Mouse (Mus musculus) embryonic facial prominence, embryonic 14.5 days (tissue): Measurements from ENCODE around the gene Ctnnd2. TPM values are rescaled to one million over a fixed set of nuclear protein-coding genes. Genes with fewer than 3 reads are reported as not detected.

Experiments
- ATAC-seq: fragments of 200-750 bp; cut with Nextera tagmentation; 2 replicates; pipeline ENCODE4 v1.8.0; 2017; ENCODE audit warnings: low read depth, moderate number of reproducible peaks, moderate TSS enrichment
- DNase-seq: peaks from one replicate; pipeline ENCODE4 v3.0.0-alpha.2; 2015; ENCODE audit warnings: low spot score
- H3K27ac ChIP-seq: fragments of 300-500 bp; sonication (generic); replicated peaks from 2 replicates; pipeline ENCODE4 v1.5.1; 2014; ENCODE audit warnings: low read depth, mild to moderate bottlenecking, low read length, moderate library complexity
- H3K27me3 ChIP-seq: fragments of 300-500 bp; sonication (generic); replicated peaks from 2 replicates; pipeline ENCODE4 v1.6.1; 2014; ENCODE audit warnings: low read length; ENCODE audit not compliant: control insufficient read depth, insufficient read depth
- H3K36me3 ChIP-seq: fragments of 300-500 bp; sonication (generic); 2 replicates; pipeline ENCODE4 v1.6.1; 2014; ENCODE audit warnings: low read length, mixed read lengths; ENCODE audit not compliant: control insufficient read depth, insufficient read depth
- H3K4me1 ChIP-seq: fragments of 300-500 bp; sonication (generic); 2 replicates; pipeline ENCODE4 v1.6.1; 2014; ENCODE audit warnings: antibody characterized with exemption, low read length; ENCODE audit not compliant: control insufficient read depth, insufficient read depth
- H3K4me2 ChIP-seq: fragments of 300-500 bp; sonication (generic); 2 replicates; pipeline ENCODE4 v1.6.1; 2014; ENCODE audit warnings: low read depth, mild to moderate bottlenecking, low read length, moderate library complexity, mixed read lengths
- H3K4me3 ChIP-seq: fragments of 300-500 bp; sonication (generic); 2 replicates; pipeline ENCODE4 v1.5.1; 2014; ENCODE audit warnings: low read depth, mild to moderate bottlenecking, low read length
- H3K9ac ChIP-seq: fragments of 300-500 bp; sonication (generic); 2 replicates; pipeline ENCODE4 v1.6.1; 2014; ENCODE audit warnings: low read depth, mild to moderate bottlenecking, low read length, moderate library complexity, mixed read lengths
- H3K9me3 ChIP-seq: fragments of 300-500 bp; sonication (generic); 2 replicates; pipeline ENCODE4 v1.6.1; 2016; ENCODE audit warnings: low read length; ENCODE audit not compliant: control insufficient read depth
- WGBS: fragments of 180-500 bp; shearing (Covaris S2); extraction: QIAGEN DNeasy Blood & Tissue Kit; methylation state at CpG from one replicate; pipeline ENCODE4 v1.1.7; 2014; 5-methylcytosine and 5-hydroxymethylcytosine counted together
- polyA plus RNA-seq: library from polyadenylated mRNA; unstranded; fragments of >200 nt; fragmentation: Nextera tagmentation; extraction: Ambion mirVana; gene quantifications from 2 replicates; pipeline ENCODE4 v1.2.1, GENCODE M21; 2014

Ctnnd2 gene
- polyA plus RNA-seq, 1 experiment from 2014 or later = 7.9 TPM

DNA sequence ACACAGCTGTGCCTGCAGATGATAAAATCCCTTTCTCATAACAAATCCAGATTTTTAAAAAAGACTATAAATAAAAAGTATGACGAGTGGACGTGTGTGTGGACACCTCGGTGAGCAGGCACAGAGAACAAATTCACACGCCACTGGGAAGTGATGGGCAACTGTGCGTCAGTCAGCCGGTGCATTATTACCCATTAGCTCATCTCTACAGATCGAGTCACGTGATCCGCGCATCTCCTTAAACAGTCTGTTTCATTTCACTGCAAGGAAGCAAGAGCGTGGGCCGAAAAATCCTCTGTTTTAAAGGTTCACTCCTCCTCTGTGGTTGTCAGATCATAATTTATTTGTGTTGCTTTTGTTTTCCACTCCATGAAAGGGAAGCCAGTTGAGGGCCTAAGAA lies 378.6 kb downstream of the Ctnnd2 start:
- no peak for ATAC-seq
- no peaks in the 10 kb centered on the region for H3K4me1 ChIP-seq
- H3K27me3 ChIP-seq = no peaks in the 10 kb centered on the region
- H3K4me2 ChIP-seq = no peak overlapping the region
- H3K4me3 ChIP-seq = no peak overlapping the region
- H3K36me3 ChIP-seq = no peaks in the 10 kb centered on the region
- 85% methylated on average over 12 of the region's 12 CpGs for WGBS
- H3K9ac ChIP-seq = no peak overlapping the region
- DNase-seq = no peak
- no peaks in the 10 kb centered on the region for H3K9me3 ChIP-seq
- H3K27ac ChIP-seq = no peak overlapping the region

DNA sequence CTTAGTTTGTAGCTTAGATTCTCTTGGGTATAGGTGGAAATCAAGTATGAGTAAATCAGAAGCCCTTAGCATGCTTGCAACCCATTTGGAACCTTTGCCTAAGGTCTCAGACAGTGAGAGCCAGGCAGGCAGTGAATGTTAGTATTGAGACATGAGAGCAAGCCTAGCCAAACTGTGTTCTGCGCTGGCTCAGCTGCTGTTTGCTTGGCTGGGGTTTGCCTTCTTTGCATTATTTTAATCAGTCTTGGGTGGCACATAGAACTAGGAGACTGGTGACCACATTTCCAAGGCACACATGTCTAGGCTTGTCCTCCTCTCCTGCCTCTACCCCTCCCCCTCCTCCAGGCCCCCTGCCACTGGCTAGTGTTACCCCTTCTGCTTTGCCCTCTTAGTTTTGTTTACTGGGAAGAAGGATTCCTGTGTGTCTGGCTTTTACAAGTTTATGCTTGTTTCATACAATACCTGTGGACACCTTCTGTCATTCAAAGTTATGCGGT lies 381.6 kb downstream of the Ctnnd2 start:
- no peaks in the 10 kb centered on the region for H3K4me1 ChIP-seq
- H3K4me3 ChIP-seq = no peak overlapping the region
- no peaks in the 10 kb centered on the region for H3K27me3 ChIP-seq
- H3K4me2 ChIP-seq = no peak overlapping the region
- DNase-seq = no peak
- no peaks in the 10 kb centered on the region for H3K9me3 ChIP-seq
- H3K27ac ChIP-seq = no peak overlapping the region
- no peak for ATAC-seq
- H3K36me3 ChIP-seq = no peaks in the 10 kb centered on the region
- H3K9ac ChIP-seq = no peak overlapping the region
- 81% methylated on average over 2 of the region's 2 CpGs for WGBS

DNA sequence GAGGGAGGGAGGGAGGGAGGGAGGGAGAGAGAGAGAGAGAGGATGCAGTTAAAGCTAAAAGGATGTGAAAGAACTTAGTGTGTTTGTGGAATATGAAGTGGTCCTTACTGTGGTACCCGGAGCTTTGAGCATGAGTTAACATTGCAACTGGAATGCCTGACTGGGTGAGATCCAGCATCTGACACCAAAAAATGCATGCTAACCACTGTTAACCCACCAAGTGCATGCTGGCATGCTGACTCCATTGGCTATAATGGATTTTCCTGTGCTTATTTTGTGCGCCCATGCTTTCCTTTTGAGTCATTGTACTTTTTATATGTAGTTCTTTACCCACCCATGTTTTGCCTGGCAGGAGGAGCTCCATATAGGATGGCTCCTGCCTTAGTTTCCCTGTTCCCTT lies 383.4 kb downstream of the Ctnnd2 start:
- H3K27ac ChIP-seq = no peak overlapping the region
- DNase-seq (no peak), ATAC-seq (no peak)
- no peaks in the 10 kb centered on the region for H3K4me1 ChIP-seq
- no peak overlapping the region for H3K4me2 ChIP-seq
- no peaks in the 10 kb centered on the region for H3K36me3 ChIP-seq
- no peaks in the 10 kb centered on the region for H3K9me3 ChIP-seq
- no peak overlapping the region for H3K4me3 ChIP-seq
- 86% methylated on average over 2 of the region's 2 CpGs for WGBS
- H3K27me3 ChIP-seq = no peaks in the 10 kb centered on the region
- no peak overlapping the region for H3K9ac ChIP-seq

DNA sequence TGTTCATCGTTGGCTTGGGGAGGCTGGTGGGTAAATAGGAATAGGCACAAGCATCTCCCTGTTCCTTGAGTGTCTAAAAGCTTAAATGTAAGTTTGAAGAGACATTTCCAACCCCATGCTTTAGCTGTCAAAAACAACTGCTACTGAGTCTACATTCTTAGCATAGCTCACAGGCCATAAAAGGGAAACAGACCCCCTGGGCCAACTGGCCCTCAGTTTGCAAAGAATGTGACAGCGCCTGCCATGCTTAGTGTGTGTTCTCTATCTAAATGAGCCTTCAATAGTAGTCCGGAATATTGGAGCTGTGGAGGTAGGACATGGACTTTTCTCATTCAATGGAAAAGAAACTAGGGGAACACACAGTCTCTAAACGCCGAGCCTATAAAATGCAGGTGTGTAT lies 390.0 kb downstream of the Ctnnd2 start:
- no peaks in the 10 kb centered on the region for H3K36me3 ChIP-seq
- ATAC-seq (no peak), DNase-seq (peak; percentile 8)
- 79% methylated on average over 5 of the region's 5 CpGs for WGBS
- H3K4me2 ChIP-seq = no peak overlapping the region
- no peaks in the 10 kb centered on the region for H3K9me3 ChIP-seq
- H3K4me3 ChIP-seq = no peak overlapping the region
- no peaks in the 10 kb centered on the region for H3K27me3 ChIP-seq
- H3K4me1 ChIP-seq = no peaks in the 10 kb centered on the region
- no peak overlapping the region for H3K9ac ChIP-seq
- H3K27ac ChIP-seq = no peak overlapping the region

DNA sequence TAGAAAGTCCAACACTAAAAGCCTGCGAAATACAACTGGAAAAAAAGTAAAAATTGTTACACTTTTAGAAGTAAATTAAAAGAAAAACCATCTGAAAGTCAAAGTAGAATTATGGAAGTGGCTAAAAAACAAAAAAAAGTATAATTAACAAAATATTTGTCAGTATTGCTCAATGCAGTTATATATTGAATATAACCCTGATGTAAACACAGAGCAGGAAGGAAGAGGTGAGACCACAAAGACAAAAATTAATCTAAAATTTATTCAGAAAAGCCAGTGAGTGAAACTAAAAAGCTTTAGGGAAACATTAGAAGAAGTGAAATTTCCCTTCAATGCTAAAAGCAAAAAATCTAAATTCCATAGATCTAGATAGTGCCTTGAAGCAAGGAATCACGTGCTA lies 392.2 kb downstream of the Ctnnd2 start:
- ATAC-seq = no peak
- no peak overlapping the region for H3K27ac ChIP-seq
- H3K9ac ChIP-seq = no peak overlapping the region
- no peaks in the 10 kb centered on the region for H3K4me1 ChIP-seq
- no peak overlapping the region for H3K4me3 ChIP-seq
- no peaks in the 10 kb centered on the region for H3K9me3 ChIP-seq
- no peak for DNase-seq
- 84% methylated on average over 2 of the region's 2 CpGs for WGBS
- no peak overlapping the region for H3K4me2 ChIP-seq
- H3K36me3 ChIP-seq = no peaks in the 10 kb centered on the region
- no peaks in the 10 kb centered on the region for H3K27me3 ChIP-seq

DNA sequence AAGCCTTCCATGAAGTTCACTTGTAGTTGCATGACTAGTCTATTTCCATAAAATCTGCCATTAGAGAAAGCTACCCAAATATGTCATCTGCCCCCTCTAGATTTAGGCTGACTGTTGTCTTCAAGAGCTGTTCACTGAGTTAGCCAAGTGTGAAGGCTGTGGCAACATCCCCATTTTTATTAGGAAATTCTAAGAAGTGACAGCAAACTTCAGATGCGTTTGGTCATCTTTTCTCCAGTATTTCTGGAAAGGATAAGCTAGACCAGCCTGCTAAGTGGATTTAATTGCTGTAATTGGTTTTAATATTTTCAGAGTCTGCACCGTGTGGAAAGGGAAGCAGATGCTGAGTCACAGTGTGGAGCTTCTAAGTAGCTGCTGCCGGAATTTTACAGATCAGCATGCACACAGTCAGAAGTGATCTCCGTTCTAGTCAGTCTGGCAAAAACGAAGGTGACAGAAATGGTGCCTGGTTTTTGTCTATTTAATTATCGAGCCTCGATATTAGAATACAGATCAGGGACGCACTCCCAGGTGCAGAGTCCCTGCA lies 397.9 kb downstream of the Ctnnd2 start:
- WGBS = 62% methylated on average over 8 of the region's 8 CpGs
- Histone ChIP-seq H3K27me3 (no peaks in the 10 kb centered on the region), H3K4me2 (no peak overlapping the region), H3K36me3 (no peaks in the 10 kb centered on the region), H3K4me1 (no peaks in the 10 kb centered on the region), H3K4me3 (no peak overlapping the region), H3K9ac (no peak overlapping the region), H3K9me3 (no peaks in the 10 kb centered on the region), H3K27ac (no peak overlapping the region)
- peak; percentile 10 for DNase-seq
- ATAC-seq = no peak; the same call in 1 of the 2 replicates

DNA sequence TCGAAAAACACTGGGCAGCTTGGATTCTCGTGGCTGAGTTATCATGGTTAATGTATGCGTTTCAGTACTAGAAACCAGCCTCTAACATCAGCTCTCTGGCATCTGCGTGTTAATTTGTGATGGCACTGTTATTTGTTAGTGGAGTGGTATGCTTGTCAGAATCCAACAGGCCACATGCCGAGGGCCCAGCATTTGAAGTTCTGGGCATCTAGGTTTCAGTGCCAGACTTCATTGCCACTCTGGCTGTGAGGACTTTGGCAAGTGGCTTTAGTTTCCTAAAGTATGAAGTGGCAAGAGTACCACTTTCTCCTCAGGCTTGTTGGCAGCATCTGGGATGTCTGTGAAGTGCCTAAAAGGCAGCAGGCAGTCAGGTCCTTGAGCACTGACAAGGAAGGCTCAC lies 415.1 kb downstream of the Ctnnd2 start:
- H3K4me1 ChIP-seq = no peaks in the 10 kb centered on the region
- no peak overlapping the region for H3K4me2 ChIP-seq
- ATAC-seq (no peak), DNase-seq (no peak)
- H3K9me3 ChIP-seq = no peaks in the 10 kb centered on the region
- WGBS = 74% methylated on average over 5 of the region's 5 CpGs
- H3K4me3 ChIP-seq = no peak overlapping the region
- no peak overlapping the region for H3K9ac ChIP-seq
- H3K36me3 ChIP-seq = no peaks in the 10 kb centered on the region
- no peaks in the 10 kb centered on the region for H3K27me3 ChIP-seq
- H3K27ac ChIP-seq = no peak overlapping the region

DNA sequence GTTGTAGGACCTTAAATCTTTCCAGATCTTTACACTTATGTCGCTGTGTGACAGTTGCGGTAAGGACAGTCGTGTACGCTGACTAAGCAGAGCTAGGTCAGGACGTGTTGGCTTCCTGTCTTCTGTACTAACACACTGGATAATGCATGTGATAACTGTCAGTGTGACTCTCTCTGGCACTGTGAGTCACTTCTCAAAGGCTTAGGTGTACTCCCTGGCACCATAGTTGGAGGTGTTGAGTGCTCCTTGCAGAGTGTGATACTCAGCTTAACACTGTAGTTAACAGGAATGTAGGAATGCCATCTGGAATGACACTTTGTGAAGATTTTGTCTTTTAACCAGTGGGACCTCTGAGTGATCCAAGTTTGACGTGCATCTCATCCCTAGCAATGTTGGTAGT lies 418.5 kb downstream of the Ctnnd2 start:
- ATAC-seq (no peak), DNase-seq (no peak)
- 91% methylated on average over 6 of the region's 6 CpGs for WGBS
- no peaks in the 10 kb centered on the region for H3K27me3 ChIP-seq
- H3K9ac ChIP-seq = no peak overlapping the region
- H3K4me3 ChIP-seq = no peak overlapping the region
- H3K36me3 ChIP-seq = no peaks in the 10 kb centered on the region
- no peaks in the 10 kb centered on the region for H3K9me3 ChIP-seq
- H3K27ac ChIP-seq = no peak overlapping the region
- no peaks in the 10 kb centered on the region for H3K4me1 ChIP-seq
- H3K4me2 ChIP-seq = no peak overlapping the region

DNA sequence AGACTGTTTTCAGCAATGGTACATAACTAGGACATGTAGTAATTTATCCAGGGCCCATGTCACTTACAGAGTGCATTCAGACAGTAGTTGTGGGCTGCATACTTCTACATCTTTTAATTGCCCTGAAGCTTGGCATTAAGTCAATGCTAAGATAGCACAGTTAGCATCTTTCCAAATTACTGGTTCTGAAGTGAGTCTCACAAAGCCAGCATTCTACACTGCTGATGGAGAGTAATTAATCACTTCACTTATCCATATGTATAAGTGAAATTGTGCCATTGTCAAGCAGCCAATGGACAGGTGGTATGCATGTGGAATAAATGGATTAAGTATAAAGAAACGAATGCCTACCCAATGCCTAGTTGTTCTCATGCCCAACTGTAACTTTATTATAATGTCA lies 423.1 kb downstream of the Ctnnd2 start:
- Histone ChIP-seq H3K4me2 (no peak overlapping the region), H3K36me3 (no peaks in the 10 kb centered on the region), H3K4me3 (no peak overlapping the region), H3K9ac (no peak overlapping the region), H3K9me3 (peaks cover under 1% of the 10 kb centered on the region), H3K27ac (no peak overlapping the region), H3K27me3 (no peaks in the 10 kb centered on the region), H3K4me1 (no peaks in the 10 kb centered on the region)
- DNase-seq (no peak), ATAC-seq (no peak)
- 77% methylated on average over 1 of the region's 1 CpGs for whole genome bisulfite sequencing
